Mouse (Mus musculus) liver, postnatal 0 days (tissue): ENCODE results near the gene Klhl33. TPM values are rescaled to one million over a fixed set of nuclear protein-coding genes. Genes with fewer than 3 reads are reported as not detected.

Source experiments
- ATAC-seq: fragments of 200-750 bp; cut with Nextera tagmentation; 2 replicates; pipeline ENCODE4 v1.8.0; 2017; ENCODE audit warnings: mild to moderate bottlenecking, moderate library complexity
- DNase-seq: peaks from one replicate; pipeline ENCODE4 v3.0.0-alpha.2; 2016
- H3K27ac ChIP-seq: fragments of 300-500 bp; sonication (generic); 2 replicates; pipeline ENCODE4 v1.5.1; 2014; ENCODE audit warnings: antibody characterized with exemption, moderate library complexity, mild to moderate bottlenecking, low read depth
- H3K27me3 ChIP-seq: fragments of 300-500 bp; sonication (generic); 2 replicates; pipeline ENCODE4 v1.6.1; 2014; ENCODE audit warnings: low read length, control low read depth, mixed read lengths; ENCODE audit not compliant: insufficient read depth
- H3K36me3 ChIP-seq: fragments of 300-500 bp; sonication (generic); replicated peaks from 2 replicates; pipeline ENCODE4 v1.6.1; 2014; ENCODE audit warnings: mild to moderate bottlenecking, control low read depth, low read length, moderate library complexity, mixed read lengths; ENCODE audit not compliant: insufficient read depth
- H3K4me1 ChIP-seq: fragments of 300-500 bp; sonication (generic); 2 replicates; pipeline ENCODE4 v1.6.1; 2014; ENCODE audit warnings: antibody characterized with exemption, mild to moderate bottlenecking, control low read depth; ENCODE audit not compliant: insufficient read depth
- H3K4me2 ChIP-seq: fragments of 300-500 bp; sonication (generic); 2 replicates; pipeline ENCODE4 v1.6.1; 2014; ENCODE audit warnings: low read depth, mild to moderate bottlenecking, low read length, moderate library complexity, mixed read lengths
- H3K4me3 ChIP-seq: fragments of 300-500 bp; sonication (generic); 2 replicates; pipeline ENCODE4 v1.5.1; 2014; ENCODE audit warnings: low read depth, low read length
- H3K9ac ChIP-seq: fragments of 300-500 bp; sonication (generic); replicated peaks from 2 replicates; pipeline ENCODE4 v1.6.1; 2014; ENCODE audit warnings: mild to moderate bottlenecking, moderate library complexity
- H3K9me3 ChIP-seq: fragments of 300-500 bp; sonication (generic); 2 replicates; pipeline ENCODE4 v1.6.1; 2016; ENCODE audit warnings: mild to moderate bottlenecking, control low read depth, low read length, mixed read lengths
- CTCF ChIP-seq: sonication (generic); IDR thresholded peaks from 2 replicates; pipeline ENCODE4 v1.5.1; 2016; ENCODE audit warnings: antibody characterized with exemption, low read depth
- EP300 ChIP-seq: IDR thresholded peaks from 2 replicates; pipeline ENCODE4 v1.6.1; 2016; ENCODE audit warnings: antibody characterized with exemption, low read depth, mild to moderate bottlenecking
- WGBS: fragments of 180-500 bp; shearing (Covaris S2); extraction: QIAGEN DNeasy Blood & Tissue Kit; methylation state at CpG from one replicate; pipeline ENCODE4 v1.1.7; 2014; ENCODE audit not compliant: insufficient replicate concordance; 5-methylcytosine and 5-hydroxymethylcytosine counted together
- polyA plus RNA-seq: library from polyadenylated mRNA; unstranded; fragments of >200 nt; fragmentation: Nextera tagmentation; extraction: Ambion mirVana; gene quantifications from 2 replicates; pipeline ENCODE4 v1.2.1, GENCODE M21; 2015

Klhl33 gene
- polyA plus RNA-seq, 1 experiment from 2014 or later, result 0.13 TPM

DNA sequence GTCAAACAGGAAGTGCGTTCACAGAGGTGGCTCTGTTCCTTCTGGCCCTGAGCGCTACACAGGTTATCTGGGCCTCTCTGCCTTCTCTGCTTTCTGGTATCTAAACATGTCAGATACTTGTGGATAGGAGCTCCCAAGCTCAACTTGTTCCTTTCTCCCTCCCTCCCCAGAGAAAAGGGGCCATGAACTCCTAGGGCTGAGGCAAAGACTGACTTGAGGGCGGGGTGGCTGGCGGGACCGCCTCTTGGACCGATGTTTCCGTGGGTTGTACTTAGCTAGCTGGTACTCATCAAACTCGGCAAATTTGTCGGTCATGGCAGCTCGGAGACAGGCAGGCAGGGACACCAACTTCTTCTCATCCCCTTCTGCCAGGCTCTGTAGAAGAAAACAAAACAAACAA is 34.7 kb downstream of the Klhl33 start:
- no peak for DNase-seq
- H3K4me1 ChIP-seq, result no peaks in the 10 kb centered on the region
- H3K27ac ChIP-seq, result no peak overlapping the region
- no peak overlapping the region for H3K9ac ChIP-seq
- H3K9me3 ChIP-seq, result no peaks in the 10 kb centered on the region
- no peaks in the 10 kb centered on the region for H3K27me3 ChIP-seq
- ATAC-seq, result no peak
- WGBS, result 85% methylated on average over 10 of the region's 10 CpGs
- TF ChIP-seq CTCF (no peak), EP300 (no peak)
- H3K36me3 ChIP-seq, result peaks cover 26% of the 10 kb centered on the region
- H3K4me2 ChIP-seq, result no peak overlapping the region
- no peak overlapping the region for H3K4me3 ChIP-seq

DNA sequence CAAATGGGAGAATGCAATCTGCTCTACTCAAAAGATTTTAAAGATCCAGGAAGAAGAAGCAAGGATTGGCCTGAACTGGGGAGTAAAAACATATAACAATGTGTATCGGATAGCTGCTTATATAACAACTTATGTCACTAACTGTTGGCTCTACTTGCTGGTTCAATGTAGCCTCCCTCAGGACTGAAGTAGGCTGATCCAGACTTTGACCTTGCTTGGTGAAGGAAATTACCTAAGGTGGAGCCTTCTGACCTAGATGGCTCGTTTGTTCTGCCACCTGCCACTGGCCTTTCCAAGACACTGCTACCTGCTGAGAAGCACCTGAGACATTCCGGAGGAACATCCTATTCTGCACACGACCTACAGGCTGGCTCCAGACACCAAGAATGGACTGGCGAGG is 41.5 kb downstream of the Klhl33 start:
- no peaks in the 10 kb centered on the region for H3K9me3 ChIP-seq
- H3K4me1 ChIP-seq, result no peaks in the 10 kb centered on the region
- H3K4me3 ChIP-seq, result no peak overlapping the region
- no peak for TF ChIP-seq CTCF
- H3K4me2 ChIP-seq, result no peak overlapping the region
- 82% methylated on average over 5 of the region's 5 CpGs for WGBS
- no peak overlapping the region for H3K27ac ChIP-seq
- no peak overlapping the region for H3K9ac ChIP-seq
- H3K27me3 ChIP-seq, result no peaks in the 10 kb centered on the region
- no peak for ATAC-seq
- no peak for DNase-seq
- H3K36me3 ChIP-seq, result peaks cover 33% of the 10 kb centered on the region

Other genes with a start within 250 kb of the Klhl33 start
- gene Olfr747, start 204.3 kb downstream of the Klhl33 start, polyA plus RNA-seq, result not detected in 2 replicates
- gene Olfr748, start 190.1 kb downstream of the Klhl33 start, polyA plus RNA-seq, result not detected in 2 replicates
- not detected in 2 replicates for gene Olfr749, start 152.4 kb downstream of the Klhl33 start, polyA plus RNA-seq
- 15.9 and 17.7 TPM in 2 replicates for gene Ttc5, start 112.0 kb downstream of the Klhl33 start, polyA plus RNA-seq
- not detected in 2 replicates for gene Ccnb1ip1, start 89.8 kb downstream of the Klhl33 start, polyA plus RNA-seq
- 19.1 and 22.5 TPM in 2 replicates for gene Parp2, start 89.7 kb downstream of the Klhl33 start, polyA plus RNA-seq
- 6.2 and 6.6 TPM in 2 replicates for gene Tep1, start 26.9 kb downstream of the Klhl33 start, polyA plus RNA-seq
- gene Osgep, start 27.4 kb upstream of the Klhl33 start, polyA plus RNA-seq, result 38.5 and 39.5 TPM in 2 replicates
- gene Apex1, start 27.5 kb upstream of the Klhl33 start, polyA plus RNA-seq, result 58.0 and 60.1 TPM in 2 replicates
- 23.6 and 24.2 TPM in 2 replicates for gene Pip4p1, start 33.3 kb upstream of the Klhl33 start, polyA plus RNA-seq
- 66.4 and 70.4 TPM in 2 replicates for gene Pnp, start 33.6 kb upstream of the Klhl33 start, polyA plus RNA-seq
- not detected in 2 replicates for gene Gm49342, start 47.0 kb upstream of the Klhl33 start, polyA plus RNA-seq
- gene Pnp2, start 58.5 kb upstream of the Klhl33 start, polyA plus RNA-seq, result 7.1 and 7.3 TPM in 2 replicates
- not detected in 2 replicates for gene Rnase10, start 110.2 kb upstream of the Klhl33 start, polyA plus RNA-seq
- gene Rnase9, start 144.4 kb upstream of the Klhl33 start, polyA plus RNA-seq, result not detected in 2 replicates
- not detected in 2 replicates for gene Rnase11, start 152.7 kb upstream of the Klhl33 start, polyA plus RNA-seq
- gene Rnase12, start 160.2 kb upstream of the Klhl33 start, polyA plus RNA-seq, result 1.3 and 1.6 TPM in 2 replicates
- gene Olfr750, start 176.9 kb upstream of the Klhl33 start, polyA plus RNA-seq, result not detected in 2 replicates
- gene Rnase4, start 193.6 kb upstream of the Klhl33 start, polyA plus RNA-seq, result 221 and 337 TPM in 2 replicates
- gene Ang, start 193.6 kb upstream of the Klhl33 start, polyA plus RNA-seq, result 85.3 and 131 TPM in 2 replicates
- 0.07 TPM in 2 replicates for gene Eddm3b, start 216.9 kb upstream of the Klhl33 start, polyA plus RNA-seq
- 6.3 and 7.5 TPM in 2 replicates for gene Rnase6, start 226.4 kb upstream of the Klhl33 start, polyA plus RNA-seq
- 0.11 and 2.1 TPM in 2 replicates for gene Rnase1, start 249.3 kb upstream of the Klhl33 start, polyA plus RNA-seq